Mouse (Mus musculus): ENCODE measurements around the gene Trim15.
"Not testable (repeated sequence)": the region's sequence is repeated elsewhere in the genome, so short reads cannot be mapped to it uniquely, and the experiment has no call there.

The Trim15 gene

DNA sequence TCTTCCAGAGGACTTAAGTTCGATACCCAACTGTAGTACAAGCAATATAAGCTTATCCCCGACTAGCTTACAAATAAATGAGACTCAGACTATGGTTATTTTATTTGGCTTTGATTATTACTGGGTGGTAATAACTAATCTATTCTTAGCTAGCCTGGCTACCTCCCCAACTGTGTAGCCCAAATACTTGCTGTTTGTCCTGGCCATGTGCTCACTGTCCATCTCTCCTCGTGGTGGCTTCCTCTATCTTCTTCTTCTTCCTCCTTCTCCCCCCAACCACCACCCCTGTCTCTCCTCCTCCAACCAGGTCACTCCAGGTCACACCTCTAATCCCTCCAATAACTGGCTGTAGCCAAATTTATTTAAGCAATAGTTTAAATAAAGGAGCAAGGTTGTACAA is 36.5 kb downstream of the Trim15 start:
- in situ Hi-C loops (cut with MboI, MseI): no loop called here

DNA sequence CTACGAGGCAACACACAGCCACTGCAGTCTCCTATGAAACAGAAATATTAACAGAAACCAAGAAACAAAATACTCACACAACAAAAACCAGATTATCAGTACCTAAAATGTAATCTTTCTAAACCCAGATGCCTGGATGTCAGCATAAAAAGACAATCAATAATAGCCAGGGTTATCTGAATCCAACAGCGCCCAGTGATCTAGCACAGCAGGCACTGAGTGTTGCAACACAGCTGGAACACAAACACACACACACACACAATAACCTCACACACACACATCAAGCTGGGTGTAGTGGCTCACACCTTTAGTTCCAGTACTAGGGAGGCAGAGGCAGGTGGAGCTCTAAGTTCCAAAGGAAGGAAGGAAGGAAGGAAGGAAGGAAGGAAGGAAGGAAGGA is 38.5 kb downstream of the Trim15 start:
- in situ Hi-C loops (cut with MboI, MseI): no loop called here

DNA sequence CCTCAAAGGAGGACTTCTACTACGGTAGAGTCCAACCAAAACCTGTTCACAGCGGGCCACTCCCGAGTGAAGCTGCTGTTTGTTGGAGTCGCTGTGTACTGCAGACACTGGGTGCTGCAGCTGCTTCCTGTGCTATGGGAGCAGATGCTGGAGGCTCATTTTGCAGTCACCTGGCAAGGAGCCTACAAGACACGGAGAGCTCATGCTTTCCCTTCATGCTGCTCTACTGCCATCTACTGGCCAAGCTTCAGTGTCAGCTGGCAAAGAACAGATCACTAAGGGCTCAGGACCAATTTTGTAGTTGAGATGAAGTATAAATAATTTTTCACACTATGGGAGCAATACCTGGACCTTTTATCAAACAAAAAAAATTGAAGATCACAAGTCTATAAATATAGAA is 41.0 kb downstream of the Trim15 start:
- in situ Hi-C loops (cut with MboI, MseI): not testable (repeated sequence)

DNA sequence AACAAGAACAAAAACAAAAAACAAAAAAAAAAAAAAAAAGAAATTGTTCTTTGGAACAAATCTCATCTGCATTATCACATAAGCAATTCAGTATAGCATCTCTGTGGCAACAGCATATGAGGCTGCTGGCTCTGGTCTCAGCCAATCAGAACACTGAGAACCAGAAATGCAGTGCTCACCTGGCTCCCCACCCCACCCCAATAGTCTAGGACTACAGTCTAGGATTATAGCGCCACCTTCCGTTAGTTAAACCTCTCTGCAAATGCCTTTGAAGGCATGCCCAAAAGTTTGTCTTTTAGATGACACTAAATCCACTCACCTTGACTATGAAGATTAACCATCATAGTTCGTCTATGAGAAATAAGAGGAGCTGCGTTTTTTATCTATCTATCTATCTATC is 41.5 kb downstream of the Trim15 start:
- in situ Hi-C loops (cut with MboI, MseI): no loop called here

DNA sequence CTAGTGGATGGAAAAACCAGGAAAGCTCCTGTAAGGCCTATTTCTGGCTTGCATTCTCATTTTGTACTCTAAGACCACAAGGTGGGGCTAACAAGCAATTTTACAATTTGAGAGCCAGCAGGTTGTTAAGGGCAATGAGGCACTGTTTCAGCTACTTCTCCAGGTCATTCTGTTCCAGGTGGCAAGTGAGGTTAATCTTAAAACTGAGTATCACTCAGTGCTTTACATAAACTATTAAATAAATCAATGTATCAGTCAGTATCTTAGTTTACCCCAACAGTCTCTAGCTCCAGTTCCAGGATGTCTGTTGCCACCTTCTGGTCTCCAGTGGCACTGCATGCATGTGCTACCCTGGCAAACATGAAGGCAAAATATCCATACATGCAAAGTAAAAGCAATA is 43.0 kb downstream of the Trim15 start:
- in situ Hi-C loops (cut with MboI, MseI): no loop called here

DNA sequence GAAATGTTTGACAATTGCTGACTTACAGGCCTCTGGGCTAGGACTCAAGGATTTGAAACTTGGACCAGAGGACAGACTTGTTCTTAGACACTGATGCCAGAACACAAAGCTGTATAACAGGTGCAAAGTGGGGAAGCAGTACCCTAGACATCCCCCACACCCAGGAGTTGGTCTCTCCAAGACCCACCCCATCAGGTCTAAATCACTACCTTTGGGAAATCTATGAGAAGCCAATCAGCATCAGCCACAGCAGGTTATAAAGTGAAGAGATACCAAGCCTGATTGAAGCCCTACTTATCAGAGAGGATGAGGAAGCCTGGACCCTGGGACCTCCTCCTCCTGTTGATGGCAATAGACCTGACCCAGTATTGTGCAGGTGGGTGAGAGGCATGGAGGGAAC is 55.1 kb downstream of the Trim15 start, which contains the start of gene H2-M10.6:
Gene H2-M10.6 (plus strand): TSS at position 301 of the 400 bp plus-strand sequence.
- in situ Hi-C loops (cut with MboI, MseI): no loop called here

All from T-helper 2 cell (primary cell).